Mouse (Mus musculus): Measurements from ENCODE around the gene Setx. TPM values are rescaled to one million over a fixed set of nuclear protein-coding genes. Genes with fewer than 3 reads are reported as not detected.
A peak's percentile ranks its signal among the peaks of the same experiment; 100 is the strongest.
"Not testable (repeated sequence)": the region's sequence is repeated elsewhere in the genome, so short reads cannot be mapped to it uniquely, and the experiment has no call there.

The Setx gene
- polyA plus RNA-seq (2016; fragmentation: Nextera tagmentation; extraction: Ambion mirVana) = 19.8 and 21.2 TPM in 2 replicates

GRCm38 (mm10) chr2:29123907-29124569 is at the start of gene Setx:
Gene Setx (plus strand): TSS chr2:29124181.
- peak within 1 kb of the TSS; percentile 83 for H3K4me3 ChIP-seq
- H3K9ac ChIP-seq (replicated peaks) = peak within 1 kb of the TSS; percentile 93
- peaks cover 13% of the 10 kb centered on the region for H3K4me1 ChIP-seq
- ATAC-seq (ENCODE audit: low FRiP score, low read depth) = no peak; the same call in 1 of the 2 replicates
- peaks cover 17% of the 10 kb centered on the region for H3K36me3 ChIP-seq
- no peaks in the 10 kb centered on the region for H3K9me3 ChIP-seq
- H3K27ac ChIP-seq (replicated peaks) = peak within 1 kb of the TSS; percentile 95
- peak within 1 kb of the TSS; percentile 74 for H3K4me2 ChIP-seq (replicated peaks)
- H3K27me3 ChIP-seq = no peaks in the 10 kb centered on the region
- 69% methylated on average over 14 of the region's 14 CpGs for WGBS

- Histone ChIP-seq H3K27ac (replicated peaks) (no peak overlapping the region), H3K9ac (replicated peaks) (no peak overlapping the region), H3K27me3 (no peaks in the 10 kb centered on the region), H3K36me3 (peaks cover 89% of the 10 kb centered on the region), H3K4me1 (no peaks in the 10 kb centered on the region), H3K4me2 (replicated peaks) (no peak overlapping the region), H3K4me3 (no peak overlapping the region), H3K9me3 (no peaks in the 10 kb centered on the region)
- WGBS = 95% methylated on average over 7 of the region's 7 CpGs
- ATAC-seq (ENCODE audit: low FRiP score, low read depth) = no peak
Observed at GRCm38 (mm10) chr2:29074676-29075075, 49.3 kb upstream of the Setx start.

GRCm38 (mm10) chr2:29075331-29076070 is 48.5 kb upstream of the Setx start:
- no peak for ATAC-seq (ENCODE audit: low FRiP score, low read depth)
- H3K27ac ChIP-seq (replicated peaks) = no peak overlapping the region
- no peaks in the 10 kb centered on the region for H3K9me3 ChIP-seq
- H3K4me1 ChIP-seq = no peaks in the 10 kb centered on the region
- no peak overlapping the region for H3K9ac ChIP-seq (replicated peaks)
- H3K36me3 ChIP-seq = peaks cover 90% of the 10 kb centered on the region
- WGBS = 92% methylated on average over 11 of the region's 11 CpGs
- H3K4me3 ChIP-seq = no peak overlapping the region
- H3K4me2 ChIP-seq (replicated peaks) = no peak overlapping the region
- H3K27me3 ChIP-seq = no peaks in the 10 kb centered on the region

- 90% methylated on average over 2 of the region's 2 CpGs for WGBS
- no peaks in the 10 kb centered on the region for H3K4me1 ChIP-seq
Observed at GRCm38 (mm10) chr2:29076226-29076625, 47.8 kb upstream of the Setx start.

GRCm38 (mm10) chr2:29081965-29082364 is 42.0 kb upstream of the Setx start:
- no peak overlapping the region for H3K4me3 ChIP-seq
- H3K36me3 ChIP-seq = peaks cover 91% of the 10 kb centered on the region
- H3K4me1 ChIP-seq = no peaks in the 10 kb centered on the region
- H3K9ac ChIP-seq (replicated peaks) = no peak overlapping the region
- no peak for ATAC-seq (ENCODE audit: low FRiP score, low read depth)
- no peak overlapping the region for H3K27ac ChIP-seq (replicated peaks)
- no peaks in the 10 kb centered on the region for H3K27me3 ChIP-seq
- no peaks in the 10 kb centered on the region for H3K9me3 ChIP-seq
- no peak overlapping the region for H3K4me2 ChIP-seq (replicated peaks)
- WGBS = 86% methylated on average over 3 of the region's 3 CpGs

More at GRCm38 (mm10) chr2:29076226-29076625, 47.8 kb upstream of the Setx start:
- no peak overlapping the region for H3K27ac ChIP-seq (replicated peaks)
- H3K4me2 ChIP-seq (replicated peaks) = no peak overlapping the region
- H3K36me3 ChIP-seq = peaks cover 90% of the 10 kb centered on the region
- no peaks in the 10 kb centered on the region for H3K27me3 ChIP-seq
- ATAC-seq (ENCODE audit: low FRiP score, low read depth) = no peak
- no peak overlapping the region for H3K9ac ChIP-seq (replicated peaks)
- H3K4me3 ChIP-seq = no peak overlapping the region
- no peaks in the 10 kb centered on the region for H3K9me3 ChIP-seq

- Histone ChIP-seq H3K9ac (replicated peaks) (no peak overlapping the region), H3K36me3 (peaks cover 60% of the 10 kb centered on the region), H3K27ac (replicated peaks) (no peak overlapping the region), H3K4me2 (replicated peaks) (no peak overlapping the region), H3K9me3 (no peaks in the 10 kb centered on the region), H3K4me1 (no peaks in the 10 kb centered on the region), H3K4me3 (no peak overlapping the region), H3K27me3 (no peaks in the 10 kb centered on the region)
- ATAC-seq (ENCODE audit: low FRiP score, low read depth) = no peak
- WGBS = 97% methylated on average over 7 of the region's 7 CpGs
Observed at GRCm38 (mm10) chr2:29086026-29086425, 38.0 kb upstream of the Setx start.

- H3K4me1 ChIP-seq; H3K27ac ChIP-seq (replicated peaks); H3K27me3 ChIP-seq; H3K4me2 ChIP-seq (replicated peaks); ATAC-seq (ENCODE audit: low FRiP score, low read depth); H3K9me3 ChIP-seq; H3K9ac ChIP-seq (replicated peaks); H3K4me3 ChIP-seq: not testable (repeated sequence)
- WGBS = 82% methylated on average over 6 of the region's 6 CpGs
- H3K36me3 ChIP-seq = peaks cover 28% of the 10 kb centered on the region
Observed at GRCm38 (mm10) chr2:29089276-29089675, 34.7 kb upstream of the Setx start.

- ATAC-seq (ENCODE audit: low FRiP score, low read depth) = no peak
- WGBS = 95% methylated on average over 8 of the region's 8 CpGs
- Histone ChIP-seq H3K4me2 (replicated peaks) (no peak overlapping the region), H3K9ac (replicated peaks) (no peak overlapping the region), H3K27me3 (no peaks in the 10 kb centered on the region), H3K27ac (replicated peaks) (no peak overlapping the region), H3K9me3 (no peaks in the 10 kb centered on the region), H3K4me1 (0 out of 2 replicates have a peak, but pooled peaks cover 3% of the 10 kb centered on the region), H3K4me3 (no peak overlapping the region), H3K36me3 (no peaks in the 10 kb centered on the region)
Observed at GRCm38 (mm10) chr2:29095674-29096073, 28.3 kb upstream of the Setx start.

GRCm38 (mm10) chr2:29096751-29097150 is 27.2 kb upstream of the Setx start:
- no peak for ATAC-seq (ENCODE audit: low FRiP score, low read depth)
- Histone ChIP-seq H3K4me3 (no peak overlapping the region), H3K27me3 (no peaks in the 10 kb centered on the region), H3K9me3 (no peaks in the 10 kb centered on the region), H3K27ac (replicated peaks) (no peak overlapping the region), H3K36me3 (no peaks in the 10 kb centered on the region), H3K4me2 (replicated peaks) (no peak overlapping the region), H3K4me1 (0 out of 2 replicates have a peak, but pooled peaks cover 3% of the 10 kb centered on the region), H3K9ac (replicated peaks) (no peak overlapping the region)
- 44% methylated on average over 4 of the region's 4 CpGs for WGBS

GRCm38 (mm10) chr2:29097465-29097864 is 26.5 kb upstream of the Setx start:
- H3K36me3 ChIP-seq = no peaks in the 10 kb centered on the region
- H3K4me2 ChIP-seq (replicated peaks) = no peak overlapping the region
- 0 out of 2 replicates have a peak, but pooled peaks cover 3% of the 10 kb centered on the region for H3K4me1 ChIP-seq
- no peak overlapping the region for H3K4me3 ChIP-seq
- H3K9me3 ChIP-seq = no peaks in the 10 kb centered on the region
- 80% methylated on average over 3 of the region's 3 CpGs for WGBS
- H3K27me3 ChIP-seq = no peaks in the 10 kb centered on the region
- H3K27ac ChIP-seq (replicated peaks) = no peak overlapping the region
- ATAC-seq (ENCODE audit: low FRiP score, low read depth) = no peak
- H3K9ac ChIP-seq (replicated peaks) = no peak overlapping the region

- H3K4me2 ChIP-seq (replicated peaks); H3K9ac ChIP-seq (replicated peaks); H3K36me3 ChIP-seq; H3K27me3 ChIP-seq; H3K9me3 ChIP-seq; ATAC-seq (ENCODE audit: low FRiP score, low read depth); H3K4me3 ChIP-seq; H3K4me1 ChIP-seq; H3K27ac ChIP-seq (replicated peaks): not testable (repeated sequence)
- 97% methylated on average over 5 of the region's 5 CpGs for WGBS
Observed at GRCm38 (mm10) chr2:29097955-29098354, 26.0 kb upstream of the Setx start.

GRCm38 (mm10) chr2:29098786-29099185 is 25.2 kb upstream of the Setx start:
- Histone ChIP-seq H3K4me2 (replicated peaks) (no peak overlapping the region), H3K4me3 (no peak overlapping the region), H3K9ac (replicated peaks) (no peak overlapping the region), H3K36me3 (no peaks in the 10 kb centered on the region), H3K27me3 (no peaks in the 10 kb centered on the region), H3K27ac (replicated peaks) (no peak overlapping the region), H3K9me3 (no peaks in the 10 kb centered on the region), H3K4me1 (0 out of 2 replicates have a peak, but pooled peaks cover 3% of the 10 kb centered on the region)
- WGBS = 83% methylated on average over 8 of the region's 8 CpGs
- no peak for ATAC-seq (ENCODE audit: low FRiP score, low read depth)

All from midbrain, embryonic 12.5 days (tissue).